Mouse (Mus musculus) neural tube, embryonic 15.5 days (tissue): ENCODE data around the gene Golga7b. TPM values are rescaled to one million over a fixed set of nuclear protein-coding genes. Genes with fewer than 3 reads are reported as not detected.

Experiments used
- ATAC-seq: fragments of 200-750 bp; cut with Nextera tagmentation; 2 replicates; pipeline ENCODE4 v1.8.0; 2017; ENCODE audit warnings: mild to moderate bottlenecking, moderate TSS enrichment, moderate library complexity; ENCODE audit not compliant: low FRiP score
- H3K27ac ChIP-seq: fragments of 300-500 bp; sonication (generic); replicated peaks from 2 replicates; pipeline ENCODE4 v1.5.1; 2015; ENCODE audit warnings: mild to moderate bottlenecking, inconsistent platforms
- H3K27me3 ChIP-seq: fragments of 300-500 bp; sonication (generic); replicated peaks from 2 replicates; pipeline ENCODE4 v1.6.1; 2015; ENCODE audit warnings: inconsistent platforms
- H3K36me3 ChIP-seq: fragments of 300-500 bp; sonication (generic); 2 replicates; pipeline ENCODE4 v1.6.1; 2015; ENCODE audit warnings: inconsistent platforms
- H3K4me1 ChIP-seq: fragments of 300-500 bp; sonication (generic); 2 replicates; pipeline ENCODE4 v1.6.1; 2015; ENCODE audit warnings: inconsistent platforms
- H3K4me2 ChIP-seq: fragments of 300-500 bp; sonication (generic); 2 replicates; pipeline ENCODE4 v1.6.1; 2015; ENCODE audit warnings: inconsistent platforms, mild to moderate bottlenecking, moderate library complexity
- H3K4me3 ChIP-seq: fragments of 300-500 bp; sonication (generic); replicated peaks from 2 replicates; pipeline ENCODE4 v1.5.1; 2015; ENCODE audit warnings: mild to moderate bottlenecking, inconsistent platforms
- H3K9ac ChIP-seq: fragments of 300-500 bp; sonication (generic); replicated peaks from 2 replicates; pipeline ENCODE4 v1.6.1; 2015; ENCODE audit warnings: mild to moderate bottlenecking, inconsistent platforms
- H3K9me3 ChIP-seq: fragments of 300-500 bp; sonication (generic); replicated peaks from 2 replicates; pipeline ENCODE4 v1.6.1; 2016; ENCODE audit warnings: inconsistent platforms
- WGBS: fragments of 180-500 bp; shearing (Covaris S2); methylation state at CpG from one replicate; pipeline ENCODE4 v1.1.7; 2015; ENCODE audit warnings: mixed read lengths; 5-methylcytosine and 5-hydroxymethylcytosine counted together
- polyA plus RNA-seq: library from polyadenylated mRNA; unstranded; fragments of >200 nt; fragmentation: Nextera tagmentation; extraction: Ambion mirVana; gene quantifications from 2 replicates; pipeline ENCODE4 v1.2.1, GENCODE M21; 2015

Gene Golga7b
- polyA plus RNA-seq, 1 experiment from 2014 or later: 77.8 TPM

GRCm38 (mm10) chr19:42217374-42217763, 30.0 kb upstream of the Golga7b start:
- no peak overlapping the region for H3K9ac ChIP-seq
- no peak overlapping the region for H3K4me2 ChIP-seq
- ATAC-seq: peak; percentile 63; the same call in 1 of the 2 replicates
- no peaks in the 10 kb centered on the region for H3K9me3 ChIP-seq
- no peak overlapping the region for H3K4me3 ChIP-seq
- H3K4me1 ChIP-seq: no peaks in the 10 kb centered on the region
- WGBS: 17% methylated on average over 2 of the region's 2 CpGs
- no peak overlapping the region for H3K27ac ChIP-seq
- H3K27me3 ChIP-seq: no peaks in the 10 kb centered on the region
- H3K36me3 ChIP-seq: no peaks in the 10 kb centered on the region

GRCm38 (mm10) chr19:42226451-42226850, 20.9 kb upstream of the Golga7b start:
- H3K4me1 ChIP-seq: peaks cover 11% of the 10 kb centered on the region
- no peak overlapping the region for H3K27ac ChIP-seq
- H3K27me3 ChIP-seq: no peaks in the 10 kb centered on the region
- WGBS: 79% methylated on average over 10 of the region's 10 CpGs
- H3K9ac ChIP-seq: no peak overlapping the region
- H3K4me2 ChIP-seq: no peak overlapping the region
- no peaks in the 10 kb centered on the region for H3K36me3 ChIP-seq
- H3K9me3 ChIP-seq: no peaks in the 10 kb centered on the region
- ATAC-seq: no peak
- no peak overlapping the region for H3K4me3 ChIP-seq

GRCm38 (mm10) chr19:42229499-42230287, 17.7 kb upstream of the Golga7b start:
- Histone ChIP-seq H3K4me1 (peaks cover 11% of the 10 kb centered on the region), H3K27me3 (no peaks in the 10 kb centered on the region), H3K36me3 (no peaks in the 10 kb centered on the region), H3K4me2 (no peak overlapping the region), H3K9me3 (no peaks in the 10 kb centered on the region), H3K27ac (no peak overlapping the region), H3K4me3 (no peak overlapping the region), H3K9ac (no peak overlapping the region)
- 66% methylated on average over 17 of the region's 17 CpGs for WGBS
- ATAC-seq: no peak

- Histone ChIP-seq H3K27me3 (no peaks in the 10 kb centered on the region), H3K4me2 (no peak overlapping the region), H3K4me3 (no peak overlapping the region), H3K4me1 (peaks cover 11% of the 10 kb centered on the region), H3K9ac (no peak overlapping the region), H3K36me3 (no peaks in the 10 kb centered on the region), H3K9me3 (no peaks in the 10 kb centered on the region), H3K27ac (no peak overlapping the region)
- 85% methylated on average over 5 of the region's 5 CpGs for WGBS
- no peak for ATAC-seq
Observed at GRCm38 (mm10) chr19:42230288-42230568, 17.1 kb upstream of the Golga7b start.

- H3K27me3 ChIP-seq: no peaks in the 10 kb centered on the region
- H3K9me3 ChIP-seq: no peaks in the 10 kb centered on the region
- H3K9ac ChIP-seq: no peak overlapping the region
- WGBS: 87% methylated on average over 13 of the region's 13 CpGs
- H3K4me2 ChIP-seq: no peak overlapping the region
- H3K4me1 ChIP-seq: peaks cover 11% of the 10 kb centered on the region
- H3K27ac ChIP-seq: no peak overlapping the region
- no peaks in the 10 kb centered on the region for H3K36me3 ChIP-seq
- no peak for ATAC-seq
- no peak overlapping the region for H3K4me3 ChIP-seq
Observed at GRCm38 (mm10) chr19:42230986-42231385, 16.4 kb upstream of the Golga7b start.

- Histone ChIP-seq H3K9me3 (no peaks in the 10 kb centered on the region), H3K9ac (no peak overlapping the region), H3K4me2 (no peak overlapping the region), H3K27ac (peak overlapping the region; percentile 54), H3K27me3 (no peaks in the 10 kb centered on the region), H3K4me3 (no peak overlapping the region), H3K4me1 (peaks cover 7% of the 10 kb centered on the region), H3K36me3 (no peaks in the 10 kb centered on the region)
- ATAC-seq: peak; percentile 47; the same call in 1 of the 2 replicates
- WGBS: under 1% methylated on average over 4 of the region's 4 CpGs
Observed at GRCm38 (mm10) chr19:42237602-42238340, 9.6 kb upstream of the Golga7b start.

- ATAC-seq: no peak
- 68% methylated on average over 7 of the region's 7 CpGs for WGBS
- Histone ChIP-seq H3K27ac (no peak overlapping the region), H3K4me1 (peaks cover 7% of the 10 kb centered on the region), H3K4me3 (no peak overlapping the region), H3K36me3 (no peaks in the 10 kb centered on the region), H3K4me2 (no peak overlapping the region), H3K9ac (no peak overlapping the region), H3K27me3 (no peaks in the 10 kb centered on the region), H3K9me3 (no peaks in the 10 kb centered on the region)
Observed at GRCm38 (mm10) chr19:42238341-42238715, 9.0 kb upstream of the Golga7b start.

GRCm38 (mm10) chr19:42240881-42241280, 6.5 kb upstream of the Golga7b start:
- Histone ChIP-seq H3K4me2 (no peak overlapping the region), H3K4me3 (no peak overlapping the region), H3K9ac (no peak overlapping the region), H3K9me3 (no peaks in the 10 kb centered on the region), H3K36me3 (no peaks in the 10 kb centered on the region), H3K27ac (no peak overlapping the region), H3K27me3 (no peaks in the 10 kb centered on the region), H3K4me1 (peaks cover 7% of the 10 kb centered on the region)
- WGBS: 58% methylated on average over 8 of the region's 8 CpGs
- ATAC-seq: no peak

- no peak overlapping the region for H3K4me3 ChIP-seq
- H3K4me1 ChIP-seq: no peaks in the 10 kb centered on the region
- no peak overlapping the region for H3K4me2 ChIP-seq
- no peaks in the 10 kb centered on the region for H3K9me3 ChIP-seq
- H3K9ac ChIP-seq: no peak overlapping the region
- H3K27me3 ChIP-seq: 0 out of 2 replicates have a peak, but pooled peaks cover 2% of the 10 kb centered on the region
- H3K36me3 ChIP-seq: no peaks in the 10 kb centered on the region
- ATAC-seq: no peak
- 42% methylated on average over 3 of the region's 3 CpGs for WGBS
- no peak overlapping the region for H3K27ac ChIP-seq
Observed at GRCm38 (mm10) chr19:42243401-42243800, 4.0 kb upstream of the Golga7b start.

- Histone ChIP-seq H3K4me1 (no peaks in the 10 kb centered on the region), H3K4me3 (no peak overlapping the region), H3K9ac (no peak overlapping the region), H3K9me3 (no peaks in the 10 kb centered on the region), H3K36me3 (no peaks in the 10 kb centered on the region), H3K4me2 (no peak overlapping the region), H3K27me3 (peaks cover 2% of the 10 kb centered on the region; the same call in 1 of the 2 replicates), H3K27ac (no peak overlapping the region)
- no peak for ATAC-seq
- 44% methylated on average over 5 of the region's 5 CpGs for WGBS
Observed at GRCm38 (mm10) chr19:42246626-42247025, 748 bp upstream of the Golga7b start.

GRCm38 (mm10) chr19:42249976-42250914, 2.9 kb downstream of the Golga7b start:
- Histone ChIP-seq H3K27ac (no peak overlapping the region), H3K4me1 (peaks cover 7% of the 10 kb centered on the region; the same call in 1 of the 2 replicates)

More at GRCm38 (mm10) chr19:42249976-42250914, 2.9 kb downstream of the Golga7b start:
- Histone ChIP-seq H3K9me3 (no peaks in the 10 kb centered on the region), H3K4me3 (no peak overlapping the region), H3K4me2 (no peak overlapping the region), H3K27me3 (peaks cover 9% of the 10 kb centered on the region), H3K9ac (no peak overlapping the region), H3K36me3 (no peaks in the 10 kb centered on the region)
- WGBS: 67% methylated on average over 11 of the region's 11 CpGs
- no peak for ATAC-seq
